Mouse (Mus musculus) kidney, adult 2 months (tissue): ENCODE results near the gene Orc3. TPM values are rescaled to one million over a fixed set of nuclear protein-coding genes. Genes with fewer than 3 reads are reported as not detected.

Experiments used
- DNase-seq: peaks from one replicate; pipeline ENCODE4 v3.0.0; 2021
- H3K27ac ChIP-seq: fragments of 200-500 bp; 2 replicates; pipeline ENCODE4 v1.5.1; 2012; ENCODE audit warnings: low read depth, low read length, control low read depth, inconsistent platforms; ENCODE audit not compliant: insufficient read depth
- H3K27me3 ChIP-seq: fragments of 200-500 bp; replicated peaks from 2 replicates; pipeline ENCODE4 v1.6.1; 2012; ENCODE audit warnings: mild to moderate bottlenecking, moderate library complexity, low read length, inconsistent platforms; ENCODE audit not compliant: control insufficient read depth, insufficient read depth
- H3K36me3 ChIP-seq: fragments of 200-500 bp; 2 replicates; pipeline ENCODE4 v1.6.1; 2012; ENCODE audit warnings: mild to moderate bottlenecking, moderate library complexity, low read length, inconsistent platforms; ENCODE audit not compliant: control insufficient read depth, insufficient read depth
- H3K4me1 ChIP-seq: fragments of 200-500 bp; 2 replicates; pipeline ENCODE4 v1.6.1; 2011; ENCODE audit warnings: low read length; ENCODE audit not compliant: control insufficient read depth, insufficient read depth
- H3K4me3 ChIP-seq: fragments of 200-500 bp; 2 replicates; pipeline ENCODE4 v1.5.1; 2011; ENCODE audit warnings: mild to moderate bottlenecking, low read depth, low read length, control low read depth; ENCODE audit not compliant: insufficient read depth
- CTCF ChIP-seq: fragments of 200-500 bp; conservative IDR thresholded peaks from 2 replicates; pipeline ENCODE4 v1.5.1; 2011; ENCODE audit warnings: low read depth, mild to moderate bottlenecking, control low read depth, low read length, moderate library complexity, mixed read lengths; ENCODE audit not compliant: insufficient read depth, insufficient read length
- POLR2A ChIP-seq: fragments of 200-500 bp; IDR thresholded peaks from one replicate; pipeline ENCODE4 v1.6.1; 2011; ENCODE audit warnings: low read depth, low read length, control low read depth
- WGBS: fragments of 180-500 bp; shearing (Covaris S2); methylation state at CpG from one replicate; pipeline ENCODE4 v1.1.7; 2018; 5-methylcytosine and 5-hydroxymethylcytosine counted together
- polyA plus RNA-seq: library from polyadenylated mRNA; depleted of rRNA; stranded (reverse); fragments of >200 nt; gene quantifications from 2 replicates; pipeline ENCODE4 v1.2.3, GENCODE M21; 2012; rRNA removed

Gene Orc3
- polyA plus RNA-seq, 1 experiment: 18.7 TPM

- TF ChIP-seq CTCF (no peak), POLR2A (peak; percentile 68)
- Histone ChIP-seq H3K27me3 (no peaks in the 10 kb centered on the region), H3K4me1 (peaks cover 9% of the 10 kb centered on the region), H3K36me3 (no peaks in the 10 kb centered on the region), H3K4me3 (peak overlapping the region; percentile 86), H3K27ac (peak overlapping the region; percentile 89)
- peak; percentile 99 for DNase-seq
- WGBS: 2% methylated on average over 38 of the region's 38 CpGs
These were observed 64.6 kb downstream of the Orc3 start for GRCm38 (mm10) chr4:34549981-34550747.

GRCm38 (mm10) chr4:34529941-34530340 is 84.8 kb downstream of the Orc3 start:
- TF ChIP-seq CTCF: no peak
- no peak for TF ChIP-seq POLR2A
- Histone ChIP-seq H3K36me3 (no peaks in the 10 kb centered on the region), H3K4me1 (no peaks in the 10 kb centered on the region), H3K4me3 (no peak overlapping the region), H3K27ac (no peak overlapping the region), H3K27me3 (no peaks in the 10 kb centered on the region)
- no peak for DNase-seq
- WGBS: 91% methylated on average over 6 of the region's 6 CpGs

- no peak for TF ChIP-seq POLR2A
- TF ChIP-seq CTCF: no peak
- H3K36me3 ChIP-seq: no peaks in the 10 kb centered on the region
- WGBS: 52% methylated on average over 4 of the region's 4 CpGs
- DNase-seq: no peak
- no peaks in the 10 kb centered on the region for H3K4me1 ChIP-seq
- no peaks in the 10 kb centered on the region for H3K27me3 ChIP-seq
- no peak overlapping the region for H3K27ac ChIP-seq
- no peak overlapping the region for H3K4me3 ChIP-seq
These were observed 85.4 kb downstream of the Orc3 start for GRCm38 (mm10) chr4:34529379-34529778.

DNA sequence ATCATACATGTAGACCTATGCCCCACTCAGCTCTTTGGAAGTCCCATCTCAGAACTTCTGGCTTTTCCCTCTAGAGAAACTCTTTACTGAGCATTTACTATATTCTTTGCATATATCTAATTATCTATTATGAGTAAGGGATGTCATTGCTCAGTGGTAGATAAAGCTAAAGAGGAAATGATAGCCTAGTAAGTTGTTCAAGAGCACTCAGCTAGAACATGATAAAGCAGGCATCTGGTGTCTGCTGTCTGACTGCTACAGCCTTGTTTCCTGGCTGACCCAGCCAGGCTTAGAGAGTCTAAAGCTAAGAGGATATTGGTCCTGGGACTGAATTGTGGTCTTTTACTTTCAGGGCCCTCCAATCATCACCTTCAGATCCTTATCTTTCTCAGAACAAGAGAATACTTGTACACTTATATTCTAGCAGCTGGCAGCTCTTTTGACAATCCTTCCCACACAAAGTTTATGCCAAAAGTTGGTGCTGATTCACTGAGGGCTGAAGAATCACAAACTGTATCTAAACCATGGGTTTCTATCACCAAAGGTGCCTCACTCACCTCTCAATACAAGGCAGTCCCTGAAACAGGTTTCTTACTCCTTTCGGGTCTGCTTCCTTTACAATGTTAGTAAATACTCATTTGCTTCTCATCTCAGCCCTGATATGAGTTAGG is 86.2 kb downstream of the Orc3 start:
- no peak for DNase-seq
- Histone ChIP-seq H3K4me1 (no peaks in the 10 kb centered on the region), H3K36me3 (no peaks in the 10 kb centered on the region), H3K27me3 (no peaks in the 10 kb centered on the region), H3K27ac (no peak overlapping the region), H3K4me3 (no peak overlapping the region)
- WGBS: 94% methylated on average over 1 of the region's 1 CpGs
- TF ChIP-seq POLR2A (no peak), CTCF (no peak)

- 82% methylated on average over 3 of the region's 3 CpGs for WGBS
- H3K4me3 ChIP-seq: no peak overlapping the region
- no peaks in the 10 kb centered on the region for H3K4me1 ChIP-seq
- TF ChIP-seq POLR2A: no peak
- no peak for TF ChIP-seq CTCF
- H3K27me3 ChIP-seq: no peaks in the 10 kb centered on the region
- H3K36me3 ChIP-seq: no peaks in the 10 kb centered on the region
- no peak overlapping the region for H3K27ac ChIP-seq
- DNase-seq: no peak
These were observed 88.0 kb downstream of the Orc3 start for GRCm38 (mm10) chr4:34526771-34527170.

- H3K36me3 ChIP-seq: no peaks in the 10 kb centered on the region
- H3K27me3 ChIP-seq: no peaks in the 10 kb centered on the region
- no peak for TF ChIP-seq CTCF
- no peak for TF ChIP-seq POLR2A
- H3K4me3 ChIP-seq: no peak overlapping the region
- no peak for DNase-seq
- no peak overlapping the region for H3K27ac ChIP-seq
- H3K4me1 ChIP-seq: no peaks in the 10 kb centered on the region
- WGBS: 87% methylated on average over 4 of the region's 4 CpGs
These were observed 91.2 kb downstream of the Orc3 start for GRCm38 (mm10) chr4:34523586-34523985.

- no peak for DNase-seq
- WGBS: 63% methylated on average over 3 of the region's 3 CpGs
- H3K4me3 ChIP-seq: no peak overlapping the region
- no peak for TF ChIP-seq POLR2A
- no peaks in the 10 kb centered on the region for H3K4me1 ChIP-seq
- H3K27me3 ChIP-seq: no peaks in the 10 kb centered on the region
- H3K36me3 ChIP-seq: no peaks in the 10 kb centered on the region
- H3K27ac ChIP-seq: no peak overlapping the region
These were observed 91.9 kb downstream of the Orc3 start for GRCm38 (mm10) chr4:34522846-34523245.

Other genes with a start within 250 kb of the Orc3 start
- gene Akirin2, start 64.0 kb downstream of the Orc3 start, polyA plus RNA-seq: 24.6 and 25.6 TPM in 2 replicates
- gene Rars2, start within 50 bp of the Orc3 start, polyA plus RNA-seq: 17.8 and 21.2 TPM in 2 replicates
- 16.9 and 22.1 TPM in 2 replicates for gene Slc35a1, start 72.5 kb upstream of the Orc3 start, polyA plus RNA-seq
- 0.17 and 0.20 TPM in 2 replicates for gene Cfap206, start 115.3 kb upstream of the Orc3 start, polyA plus RNA-seq
- gene Gm136, start 141.3 kb upstream of the Orc3 start, polyA plus RNA-seq: not detected in 2 replicates
- gene Smim8, start 163.5 kb upstream of the Orc3 start, polyA plus RNA-seq: 8.5 and 13.2 TPM in 2 replicates